Mouse (Mus musculus) heart, postnatal 36 days (tissue): Measurements from ENCODE around the gene Stxbp4. TPM values are rescaled to one million over a fixed set of nuclear protein-coding genes. Genes with fewer than 3 reads are reported as not detected.

ENCODE experiments used
- DNase-seq, 2 experiments: peaks; one replicate each; pipeline ENCODE4 v3.0.0; 2021 to 2022
- intact Hi-C: fragments of 180-260 bp; cut with DNase I; formaldehyde crosslinking; loops from one replicate; pipeline ENCODE4 v1.15.1; 2025
- total RNA-seq, 2 experiments: library from RNA; stranded (reverse); gene quantifications; 2 replicates each; pipeline ENCODE4 v1.2.3; 2021

The Stxbp4 gene
- total RNA-seq, 2 experiments from 2014 or later, result 5.0 to 5.3 TPM

DNA sequence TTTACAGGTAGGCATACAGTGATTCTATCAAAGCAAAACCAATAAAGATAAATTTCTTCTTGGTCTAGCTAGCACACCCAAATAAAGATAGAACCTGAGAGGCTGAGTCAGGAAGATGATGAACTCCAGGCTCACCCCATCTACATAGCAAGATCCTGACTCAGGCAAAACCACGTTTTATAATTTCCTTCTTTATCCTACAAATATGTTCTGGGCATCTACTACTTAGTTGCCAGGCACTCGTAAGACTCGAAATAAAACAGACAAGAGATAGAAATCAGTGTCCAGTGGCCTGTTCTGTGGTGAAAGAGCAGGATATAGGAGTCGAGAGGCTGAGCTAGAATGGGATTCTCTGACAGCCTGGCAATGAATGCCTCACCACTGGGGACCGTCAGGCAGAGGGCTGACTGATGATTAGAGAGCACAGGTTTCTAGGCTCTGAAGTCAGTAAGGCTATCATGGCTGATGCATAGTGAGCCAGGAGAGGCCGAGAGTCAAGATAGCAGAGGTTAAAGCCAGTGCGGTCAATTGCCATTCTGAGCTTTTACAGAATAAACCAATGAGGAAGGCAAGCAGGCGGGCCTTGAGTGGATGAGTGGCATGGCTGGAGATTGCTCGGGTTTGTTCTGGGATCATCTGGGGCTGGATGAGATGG is 12.5 kb upstream of the Stxbp4 start:
- intact Hi-C loops, result no loop called here
- DNase-seq, result no peak

DNA sequence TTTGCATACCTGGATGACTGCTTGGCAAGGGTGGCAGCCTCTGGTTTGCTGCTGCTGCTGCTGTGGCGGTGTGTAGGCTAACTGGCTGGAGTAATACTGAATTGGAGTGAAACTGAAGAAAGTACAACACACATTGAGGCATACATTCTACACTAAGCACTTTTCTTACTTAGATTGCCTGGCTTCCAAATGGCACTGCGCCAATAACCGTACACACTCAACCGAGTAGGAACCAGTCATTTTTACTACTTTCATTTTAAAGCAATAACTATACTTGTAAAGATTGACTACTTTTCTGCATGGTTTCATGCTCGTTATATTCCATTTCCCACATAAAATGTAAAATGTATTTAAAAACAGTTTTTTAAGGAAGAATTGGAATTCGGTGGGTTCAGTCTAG is 11.9 kb upstream of the Stxbp4 start:
- DNase-seq, result no peak
- intact Hi-C loops, result no loop called here

GRCm38 (mm10) chr11:90638312-90638830 is 487 bp upstream of the Stxbp4 start:
- intact Hi-C loops, result no loop called here
- peak in 1 of 2 experiments; percentile 36 for DNase-seq

- DNase-seq, result no peak
These were observed 3.2 kb downstream of the Stxbp4 start for GRCm38 (mm10) chr11:90634661-90635060.

GRCm38 (mm10) chr11:90632480-90632879 is 5.4 kb downstream of the Stxbp4 start:
- DNase-seq, result no peak
- intact Hi-C loops, result no loop called here

More at GRCm38 (mm10) chr11:90634661-90635060, 3.2 kb downstream of the Stxbp4 start:
- intact Hi-C loops, result no loop called here

DNA sequence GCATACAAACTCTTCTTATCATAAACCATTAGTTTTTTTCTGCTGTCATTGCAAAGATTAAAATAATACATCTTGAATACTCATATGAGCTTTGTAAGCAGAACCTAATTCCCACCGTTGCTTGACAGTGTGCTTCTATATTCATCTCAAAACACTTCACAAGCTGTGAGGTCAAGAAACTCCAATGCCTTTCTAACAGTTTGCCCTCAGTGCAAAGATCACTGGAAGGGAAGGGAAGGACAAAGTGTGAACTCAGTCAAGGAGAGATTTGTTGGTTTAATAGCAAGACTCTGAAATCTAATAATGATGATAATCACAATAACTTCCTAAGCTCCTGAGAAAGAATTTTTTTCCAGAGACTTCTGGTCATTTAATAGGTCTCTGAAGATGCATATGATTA is 10.1 kb downstream of the Stxbp4 start:
- DNase-seq, result no peak
- intact Hi-C loops, result no loop called here

GRCm38 (mm10) chr11:90625174-90625573 is 12.7 kb downstream of the Stxbp4 start:
- intact Hi-C loops, result no loop called here
- DNase-seq, result no peak

DNA sequence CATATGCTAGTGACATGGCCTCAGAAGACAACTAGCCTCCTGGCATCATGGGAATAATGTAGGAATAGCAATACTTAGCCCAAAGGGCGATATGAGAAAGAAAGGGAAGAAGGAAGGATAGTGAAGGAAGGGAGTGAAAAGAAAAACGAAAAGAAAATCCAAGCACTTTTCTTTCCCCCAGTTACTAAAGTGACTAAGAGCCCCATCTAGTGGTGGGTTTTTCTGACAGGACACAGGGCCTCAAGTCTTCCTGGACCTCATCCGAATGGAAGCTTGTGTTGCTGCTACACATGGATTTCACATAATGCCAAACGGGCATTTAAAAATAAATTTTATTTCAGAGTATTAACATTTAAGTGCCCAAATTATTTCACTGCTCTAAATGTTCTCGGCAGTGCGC is 14.4 kb downstream of the Stxbp4 start:
- peak; percentile 15 to 24 for DNase-seq
- intact Hi-C loops, result no loop called here

GRCm38 (mm10) chr11:90622500-90622899 is 15.4 kb downstream of the Stxbp4 start:
- DNase-seq, result no peak
- intact Hi-C loops, result no loop called here

DNA sequence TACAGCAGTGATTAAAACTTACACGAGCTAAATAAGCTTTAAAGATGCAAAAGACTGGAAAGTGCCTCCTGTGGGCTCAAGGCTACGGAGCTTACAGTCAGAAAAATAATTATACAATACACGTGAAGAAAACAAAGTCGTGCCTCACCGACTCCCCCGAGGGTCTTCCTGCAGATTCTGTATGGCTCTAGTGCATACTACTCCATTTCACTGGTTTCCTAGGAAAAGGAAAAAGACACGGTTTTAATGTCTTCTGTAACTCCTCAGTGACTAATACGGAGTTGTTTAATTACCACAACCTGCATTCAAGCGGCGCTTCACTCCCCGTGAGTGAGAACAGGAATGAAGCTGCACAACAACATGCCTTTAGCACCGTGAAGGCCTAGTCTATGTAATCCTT is 15.8 kb downstream of the Stxbp4 start:
- no peak for DNase-seq
- intact Hi-C loops, result no loop called here

DNA sequence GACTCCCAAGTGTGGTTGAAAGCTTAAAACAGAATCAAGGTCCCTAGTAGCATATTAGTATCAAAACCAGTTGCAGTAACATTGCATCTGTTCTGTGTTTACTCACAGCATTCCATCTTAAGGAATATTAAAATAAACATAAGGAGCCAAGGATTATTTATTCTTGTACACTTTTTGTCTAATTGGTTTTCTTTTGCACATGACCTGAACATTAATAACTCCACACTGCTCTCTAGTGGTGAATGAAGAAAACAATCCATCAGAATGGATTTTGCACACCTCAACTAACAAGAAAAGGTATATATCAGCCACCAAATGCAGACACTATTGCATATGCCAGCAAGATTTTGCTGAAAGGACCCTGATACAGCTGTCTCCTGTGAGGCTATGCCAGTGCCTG is 21.5 kb downstream of the Stxbp4 start:
- intact Hi-C loops, result loop anchor here (2.0 to 10.0 kb wide), 4 partner anchors 222 to 632 kb away; partner anchors contain the start of gene Hlf

DNA sequence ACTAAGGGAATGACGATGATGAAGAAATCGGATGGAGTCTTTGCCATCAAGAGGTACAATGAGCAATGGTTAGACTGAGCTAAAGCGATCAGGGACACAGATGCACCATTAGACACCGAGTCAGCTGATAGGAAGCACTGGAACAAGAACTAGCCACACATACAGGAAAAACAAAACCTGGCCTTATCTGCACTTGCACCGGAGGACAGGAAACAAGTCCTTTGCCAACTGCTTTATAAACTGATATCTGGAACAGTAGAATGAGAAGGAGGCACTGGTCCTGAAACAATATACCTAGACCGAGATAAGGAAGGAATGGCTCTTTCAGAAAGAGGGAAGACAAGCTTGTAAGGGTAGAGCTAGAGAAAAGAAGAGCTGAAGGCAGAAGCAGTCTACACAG is 23.1 kb downstream of the Stxbp4 start:
- intact Hi-C loops, result loop anchor here (2.0 to 10.0 kb wide), 3 partner anchors 220 to 630 kb away; partner anchors contain the start of gene Hlf
- DNase-seq, result no peak

More for the DNA sequence above, 21.5 kb downstream of the Stxbp4 start:
- DNase-seq, result no peak

GRCm38 (mm10) chr11:90612118-90612517 is 25.8 kb downstream of the Stxbp4 start:
- intact Hi-C loops, result loop anchor here (10.0 kb wide), 2 partner anchors 217 to 627 kb away; partner anchors contain the start of gene Hlf
- no peak for DNase-seq

- no peak for DNase-seq
- intact Hi-C loops, result no loop called here
These were observed 34.8 kb downstream of the Stxbp4 start for GRCm38 (mm10) chr11:90603066-90603465.

- DNase-seq, result no peak
- intact Hi-C loops, result no loop called here
These were observed 42.1 kb downstream of the Stxbp4 start for GRCm38 (mm10) chr11:90595826-90596225.

DNA sequence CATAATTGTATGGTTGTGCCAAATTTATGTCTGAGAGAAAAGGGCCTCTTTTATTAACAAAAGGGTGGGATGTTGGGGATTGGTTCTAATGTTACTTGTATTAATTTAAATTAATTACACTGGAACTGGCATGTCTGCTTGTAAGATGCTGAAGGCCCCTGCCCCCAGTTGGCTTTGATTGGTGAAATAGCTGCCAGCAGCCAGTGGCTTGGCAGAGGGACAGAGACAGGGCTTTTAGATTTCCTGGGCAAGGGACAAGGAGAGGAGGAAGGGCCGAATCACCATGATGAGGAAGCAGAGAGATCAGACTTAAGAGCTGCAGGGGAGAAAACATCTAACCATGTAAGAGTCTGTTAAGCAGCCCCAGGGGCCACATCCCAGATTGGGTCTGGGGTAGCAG is 46.9 kb downstream of the Stxbp4 start:
- intact Hi-C loops, result no loop called here
- DNase-seq, result no peak

DNA sequence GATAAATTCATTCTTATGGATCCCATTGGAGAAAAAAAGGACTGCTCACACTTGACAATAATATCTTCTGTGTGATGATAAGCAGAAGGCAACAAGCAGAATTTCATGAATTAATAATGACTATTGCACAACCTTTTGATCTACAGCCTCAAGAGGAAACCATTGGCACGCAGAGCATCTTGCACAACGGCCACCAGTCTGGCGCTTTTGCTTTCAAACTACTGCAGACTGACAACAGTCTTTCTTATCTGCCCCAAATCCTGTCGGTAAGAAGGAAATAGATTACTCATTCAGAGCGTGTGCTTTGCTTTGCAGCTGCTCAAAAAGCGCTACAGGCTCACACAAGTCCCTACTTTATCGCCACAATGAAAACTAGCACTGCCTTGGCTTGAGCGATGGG is 51.7 kb downstream of the Stxbp4 start:
- intact Hi-C loops, result no loop called here
- peak; percentile 27 to 28 for DNase-seq

- intact Hi-C loops, result no loop called here
- DNase-seq, result no peak
These were observed 52.1 kb downstream of the Stxbp4 start for GRCm38 (mm10) chr11:90585754-90586153.

GRCm38 (mm10) chr11:90577057-90577780 is 60.7 kb downstream of the Stxbp4 start:
- intact Hi-C loops, result no loop called here
- peak; percentile 6 to 15 for DNase-seq

DNA sequence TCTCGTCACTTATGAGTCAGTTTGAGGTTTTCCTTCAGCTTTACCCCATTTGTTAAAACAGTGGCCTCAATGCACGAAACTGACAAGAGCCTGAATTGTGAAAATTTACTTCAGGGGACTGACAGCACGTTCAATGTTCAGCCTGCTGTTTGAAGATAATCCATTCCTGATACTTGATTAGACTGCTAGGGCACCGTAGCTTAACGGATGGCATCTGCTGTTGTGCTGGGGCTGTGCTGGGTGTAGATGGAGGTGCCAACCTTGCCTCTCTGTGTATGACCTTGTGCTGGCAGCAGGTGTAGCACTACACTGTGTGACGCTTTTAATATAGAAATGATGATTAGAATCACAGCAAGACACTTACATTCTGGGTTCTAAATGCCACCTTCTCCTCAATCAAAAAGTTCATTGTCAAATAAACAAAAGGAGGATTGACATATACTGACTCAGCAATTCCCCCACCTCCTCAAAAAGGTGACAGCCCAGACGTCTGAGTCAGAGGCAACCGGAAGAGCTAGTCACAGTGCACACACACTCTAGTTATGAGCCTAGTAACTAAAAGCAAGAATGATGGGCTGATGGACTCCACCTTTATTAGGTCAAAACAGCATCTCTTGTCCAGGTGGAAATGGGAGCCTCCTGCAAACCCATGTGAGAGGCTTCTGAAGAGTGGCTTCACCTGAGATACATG is 61.5 kb downstream of the Stxbp4 start:
- DNase-seq, result no peak
- intact Hi-C loops, result no loop called here

DNA sequence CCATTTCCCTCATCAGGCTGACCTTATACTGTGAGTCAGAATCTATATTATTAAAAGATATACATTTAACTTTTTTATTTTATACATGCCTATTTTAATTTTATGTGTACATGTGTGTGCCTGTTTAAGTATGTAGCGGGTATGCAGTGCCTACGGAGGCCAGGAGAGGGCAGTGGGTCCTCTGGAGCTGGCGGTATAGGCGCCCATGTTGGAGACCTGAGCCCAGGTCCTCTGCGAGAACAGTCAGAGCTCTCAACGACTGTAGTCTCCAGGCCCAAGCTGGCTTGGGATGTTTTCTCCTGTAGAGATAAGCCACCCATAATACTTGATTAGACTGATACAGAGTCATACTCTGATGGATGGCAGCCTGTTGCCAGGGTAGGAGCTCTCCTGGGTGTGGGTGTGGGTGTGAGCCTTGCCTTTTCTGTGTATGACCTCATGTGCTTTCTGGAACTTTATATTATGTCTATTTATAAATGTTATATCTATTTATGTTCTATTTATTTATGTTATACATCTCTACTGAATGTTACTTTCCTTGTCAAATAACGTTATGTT is 62.3 kb downstream of the Stxbp4 start:
- DNase-seq, result no peak
- intact Hi-C loops, result no loop called here
